Mouse (Mus musculus) kidney, adult 2 months (tissue): ENCODE measurements around the gene Tenm4.

Source experiments
- CTCF ChIP-seq: fragments of 200-500 bp; conservative IDR thresholded peaks from 2 replicates; pipeline ENCODE4 v1.5.1; 2011; ENCODE audit warnings: low read depth, mild to moderate bottlenecking, control low read depth, low read length, moderate library complexity, mixed read lengths; ENCODE audit not compliant: insufficient read depth, insufficient read length
- POLR2A ChIP-seq: fragments of 200-500 bp; IDR thresholded peaks from one replicate; pipeline ENCODE4 v1.6.1; 2011; ENCODE audit warnings: low read depth, low read length, control low read depth

DNA sequence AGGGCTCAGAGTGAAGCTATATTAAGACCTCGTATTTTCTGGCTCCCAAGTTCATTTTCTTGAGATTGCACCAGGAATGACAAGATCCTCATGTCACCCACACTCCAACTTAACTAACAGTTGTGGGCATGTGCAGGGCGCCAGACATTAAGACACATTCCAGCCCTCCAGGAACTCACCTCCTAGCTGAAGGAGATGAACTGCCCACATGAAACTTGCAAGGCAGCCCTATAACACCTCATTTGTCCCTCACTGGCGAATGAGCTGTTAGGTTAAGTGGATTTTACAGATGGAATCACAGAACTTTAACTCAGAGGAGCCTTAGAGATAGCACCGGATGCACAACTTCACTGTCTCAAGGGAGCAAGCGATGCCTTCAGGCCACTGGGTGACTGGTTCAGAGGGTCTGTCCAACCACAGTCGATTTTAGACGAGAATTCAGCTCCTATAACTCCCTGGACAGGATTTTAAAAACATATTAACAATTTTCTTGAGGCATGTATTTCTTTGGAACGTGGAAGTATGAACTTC, 495.4 kb downstream of the Tenm4 start:
- TF ChIP-seq CTCF (no peak), POLR2A (no peak)
